Mouse (Mus musculus): ENCODE measurements at regions not wholly inside any gene's neighbourhood (a gene's known extent, or its start where the extent isn't known, plus 50 kb on each side); places are given as distances from the start of the nearest gene placed in this dataset.
A peak's percentile ranks its signal among the peaks of the same experiment; 100 is the strongest.

GRCm38 (mm10) chr14:72042112-72042880 lies 449.3 kb downstream of the Gm9195 start:
- 44% methylated on average over 3 of the region's 3 CpGs for WGBS
- DNase-seq: peak; percentile 25
- Histone ChIP-seq H3K36me3 (ENCODE audit: control insufficient read depth, insufficient read depth, low read length) (no peaks in the 10 kb centered on the region), H3K4me3 (ENCODE audit: insufficient read depth, low read depth, low read length) (no peak overlapping the region), H3K27me3 (replicated peaks; ENCODE audit: control insufficient read depth, insufficient read depth, low read length) (no peaks in the 10 kb centered on the region), H3K4me1 (ENCODE audit: control insufficient read depth, insufficient read depth, low read length) (no peaks in the 10 kb centered on the region), H3K27ac (ENCODE audit: insufficient read depth, low read depth, low read length) (no peak overlapping the region)
- TF ChIP-seq POLR2A (IDR thresholded peaks at IDR 0.05; ENCODE audit: low read depth, low read length) (no peak), CTCF (conservative IDR thresholded peaks at IDR 0.05; ENCODE audit: insufficient read depth, insufficient read length, low read depth, low read length) (no peak)

DNA sequence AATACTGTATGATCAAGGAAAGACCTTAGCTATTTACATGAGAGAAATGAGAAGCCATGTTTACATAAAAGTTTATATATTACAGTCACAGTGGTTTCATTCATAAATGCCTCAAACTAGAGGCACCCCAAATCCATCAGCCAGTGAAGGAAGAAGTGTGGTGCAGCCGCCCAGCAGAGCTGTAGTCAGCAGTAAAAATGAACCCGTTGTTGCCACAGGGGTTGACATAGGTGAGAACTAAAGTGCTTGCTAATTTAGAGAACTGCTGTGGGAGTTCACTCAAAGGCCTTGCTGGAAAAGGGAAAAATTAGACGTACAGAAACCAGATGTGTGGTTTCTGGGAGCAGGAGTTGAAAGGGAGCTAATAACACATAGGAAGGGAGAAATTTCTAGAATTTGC lies 461.2 kb downstream of the Gm9195 start:
- DNase-seq: no peak
- Histone ChIP-seq H3K27me3 (replicated peaks; ENCODE audit: control insufficient read depth, insufficient read depth, low read length) (no peaks in the 10 kb centered on the region), H3K36me3 (ENCODE audit: control insufficient read depth, insufficient read depth, low read length) (no peaks in the 10 kb centered on the region), H3K4me3 (ENCODE audit: insufficient read depth, low read depth, low read length) (no peak overlapping the region), H3K27ac (ENCODE audit: insufficient read depth, low read depth, low read length) (no peak overlapping the region), H3K4me1 (ENCODE audit: control insufficient read depth, insufficient read depth, low read length) (no peaks in the 10 kb centered on the region)
- TF ChIP-seq CTCF (conservative IDR thresholded peaks at IDR 0.05; ENCODE audit: insufficient read depth, insufficient read length, low read depth, low read length) (no peak), POLR2A (IDR thresholded peaks at IDR 0.05; ENCODE audit: low read depth, low read length) (no peak)
- 62% methylated on average over 3 of the region's 3 CpGs for WGBS

DNA sequence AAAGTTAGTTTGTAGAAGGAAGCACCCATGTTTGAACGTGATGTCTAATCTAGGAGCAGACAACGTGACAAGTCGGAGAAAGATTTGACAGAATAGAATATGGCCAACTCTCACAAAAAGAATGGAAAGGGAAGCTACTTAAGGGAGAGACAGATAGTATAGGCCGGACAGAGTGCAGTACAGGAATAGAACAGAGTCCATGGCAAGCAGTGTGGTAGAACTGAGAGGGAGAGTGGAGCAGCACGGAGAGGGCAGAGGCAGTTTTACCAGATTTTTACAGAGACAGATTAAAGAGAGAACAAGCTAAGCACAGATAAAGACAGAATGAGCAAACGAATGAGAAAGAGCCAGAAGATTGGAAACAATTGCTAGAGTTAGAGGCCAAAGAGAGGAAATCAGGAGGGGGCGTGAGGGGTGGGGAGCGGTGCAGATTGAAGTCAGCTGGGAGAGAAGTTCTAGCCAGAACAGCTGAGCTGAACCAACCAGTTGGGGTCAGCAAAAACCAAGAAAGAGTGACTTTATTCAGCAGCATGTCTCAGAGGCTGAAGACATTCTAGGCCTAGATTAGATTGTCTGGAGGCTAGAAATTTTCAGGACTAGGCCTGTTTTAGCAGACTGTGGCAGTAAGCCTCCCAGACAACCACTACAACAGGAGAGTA lies 464.1 kb downstream of the Gm9195 start:
- no peak for DNase-seq
- 67% methylated on average over 8 of the region's 8 CpGs for WGBS
- no peak overlapping the region for H3K27ac ChIP-seq (ENCODE audit: insufficient read depth, low read depth, low read length)
- no peaks in the 10 kb centered on the region for H3K4me1 ChIP-seq (ENCODE audit: control insufficient read depth, insufficient read depth, low read length)
- no peaks in the 10 kb centered on the region for H3K27me3 ChIP-seq (replicated peaks; ENCODE audit: control insufficient read depth, insufficient read depth, low read length)
- H3K36me3 ChIP-seq (ENCODE audit: control insufficient read depth, insufficient read depth, low read length): no peaks in the 10 kb centered on the region
- no peak for TF ChIP-seq POLR2A (IDR thresholded peaks at IDR 0.05; ENCODE audit: low read depth, low read length)
- no peak for TF ChIP-seq CTCF (conservative IDR thresholded peaks at IDR 0.05; ENCODE audit: insufficient read depth, insufficient read length, low read depth, low read length)
- H3K4me3 ChIP-seq (ENCODE audit: insufficient read depth, low read depth, low read length): no peak overlapping the region

- DNase-seq: no peak
- Histone ChIP-seq H3K36me3 (ENCODE audit: control insufficient read depth, insufficient read depth, low read length) (no peaks in the 10 kb centered on the region), H3K4me1 (ENCODE audit: control insufficient read depth, insufficient read depth, low read length) (no peaks in the 10 kb centered on the region), H3K27ac (ENCODE audit: insufficient read depth, low read depth, low read length) (no peak overlapping the region), H3K27me3 (replicated peaks; ENCODE audit: control insufficient read depth, insufficient read depth, low read length) (no peaks in the 10 kb centered on the region; the same call in 1 of the 2 replicates), H3K4me3 (ENCODE audit: insufficient read depth, low read depth, low read length) (no peak overlapping the region)
- no peak for TF ChIP-seq POLR2A (IDR thresholded peaks at IDR 0.05; ENCODE audit: low read depth, low read length)
- TF ChIP-seq CTCF (conservative IDR thresholded peaks at IDR 0.05; ENCODE audit: insufficient read depth, insufficient read length, low read depth, low read length): no peak
- 77% methylated on average over 2 of the region's 2 CpGs for WGBS
Measured at GRCm38 (mm10) chr14:72004371-72004770, 487.3 kb downstream of the Gm9195 start.

- Histone ChIP-seq H3K27me3 (replicated peaks; ENCODE audit: control insufficient read depth, insufficient read depth, low read length) (no peaks in the 10 kb centered on the region; the same call in 1 of the 2 replicates), H3K4me3 (ENCODE audit: insufficient read depth, low read depth, low read length) (no peak overlapping the region), H3K36me3 (ENCODE audit: control insufficient read depth, insufficient read depth, low read length) (no peaks in the 10 kb centered on the region), H3K4me1 (ENCODE audit: control insufficient read depth, insufficient read depth, low read length) (no peaks in the 10 kb centered on the region), H3K27ac (ENCODE audit: insufficient read depth, low read depth, low read length) (no peak overlapping the region)
- 29% methylated on average over 7 of the region's 7 CpGs for whole genome bisulfite sequencing
- no peak for DNase-seq
- TF ChIP-seq POLR2A (IDR thresholded peaks at IDR 0.05; ENCODE audit: low read depth, low read length) (no peak), CTCF (conservative IDR thresholded peaks at IDR 0.05; ENCODE audit: insufficient read depth, insufficient read length, low read depth, low read length) (no peak)
Measured at GRCm38 (mm10) chr14:72002205-72003138, 489.2 kb downstream of the Gm9195 start.

DNA sequence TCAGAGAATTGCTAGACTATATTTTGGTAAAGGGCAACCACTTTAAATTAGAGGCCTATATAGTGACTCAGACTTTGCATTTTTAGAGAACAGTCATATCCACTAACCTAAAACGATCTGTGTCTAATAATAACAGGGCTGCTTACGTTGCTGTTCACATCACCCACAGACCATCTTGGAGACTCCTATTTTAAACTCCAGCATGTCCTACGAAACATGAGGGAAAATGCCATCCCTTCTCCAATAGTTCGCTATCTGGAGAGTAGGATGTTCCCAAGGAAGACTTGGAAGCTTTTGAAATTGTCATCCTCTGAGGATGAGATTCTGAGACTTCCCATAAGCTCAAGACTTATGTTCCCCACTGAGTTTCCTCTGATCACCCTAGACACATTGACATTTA lies 518.6 kb downstream of the Gm9195 start:
- Histone ChIP-seq H3K36me3 (ENCODE audit: control insufficient read depth, insufficient read depth, low read length) (no peaks in the 10 kb centered on the region), H3K4me1 (ENCODE audit: control insufficient read depth, insufficient read depth, low read length) (no peaks in the 10 kb centered on the region), H3K27ac (ENCODE audit: insufficient read depth, low read depth, low read length) (no peak overlapping the region), H3K4me3 (ENCODE audit: insufficient read depth, low read depth, low read length) (no peak overlapping the region), H3K27me3 (replicated peaks; ENCODE audit: control insufficient read depth, insufficient read depth, low read length) (no peaks in the 10 kb centered on the region)
- TF ChIP-seq CTCF (conservative IDR thresholded peaks at IDR 0.05; ENCODE audit: insufficient read depth, insufficient read length, low read depth, low read length): no peak
- no peak for TF ChIP-seq POLR2A (IDR thresholded peaks at IDR 0.05; ENCODE audit: low read depth, low read length)
- no peak for DNase-seq
- 84% methylated on average over 4 of the region's 4 CpGs for WGBS
